Mouse (Mus musculus) hindbrain, embryonic 11.5 days (tissue): ENCODE measurements at regions not wholly inside any gene's neighbourhood (a gene's known extent, or its start where the extent isn't known, plus 50 kb on each side); places are given as distances from the start of the nearest gene placed in this dataset.

Experiments used
- ATAC-seq: fragments of 200-750 bp; cut with Nextera tagmentation; 2 replicates; pipeline ENCODE4 v1.8.0; 2017; ENCODE audit warnings: mild to moderate bottlenecking, moderate TSS enrichment, moderate library complexity; ENCODE audit not compliant: low FRiP score
- DNase-seq: peaks from one replicate; pipeline ENCODE4 v3.0.0-alpha.2; 2015; ENCODE audit warnings: low spot score
- H3K27ac ChIP-seq: fragments of 300-500 bp; sonication (generic); 2 replicates; pipeline ENCODE4 v1.5.1; 2014; ENCODE audit warnings: mild to moderate bottlenecking, low read depth, low read length
- H3K27me3 ChIP-seq: fragments of 300-500 bp; sonication (generic); 2 replicates; pipeline ENCODE4 v1.6.1; 2014; ENCODE audit warnings: mild to moderate bottlenecking, low read length, moderate library complexity, mixed read lengths; ENCODE audit not compliant: control insufficient read depth, insufficient read depth
- H3K36me3 ChIP-seq: fragments of 300-500 bp; sonication (generic); 2 replicates; pipeline ENCODE4 v1.6.1; 2014; ENCODE audit warnings: mild to moderate bottlenecking, low read length, moderate library complexity, mixed read lengths; ENCODE audit not compliant: control insufficient read depth, insufficient read depth
- H3K4me1 ChIP-seq: fragments of 300-500 bp; sonication (generic); replicated peaks from 2 replicates; pipeline ENCODE4 v1.6.1; 2014; ENCODE audit warnings: low read length, mixed read lengths; ENCODE audit not compliant: control insufficient read depth, insufficient read depth
- H3K4me2 ChIP-seq: fragments of 300-500 bp; sonication (generic); replicated peaks from 2 replicates; pipeline ENCODE4 v1.6.1; 2014; ENCODE audit warnings: mild to moderate bottlenecking, low read depth, low read length
- H3K4me3 ChIP-seq: fragments of 300-500 bp; sonication (generic); 2 replicates; pipeline ENCODE4 v1.5.1; 2014; ENCODE audit warnings: low read depth, low read length
- H3K9ac ChIP-seq: fragments of 300-500 bp; sonication (generic); 2 replicates; pipeline ENCODE4 v1.6.1; 2014; ENCODE audit warnings: low read depth, low read length
- H3K9me3 ChIP-seq: fragments of 300-500 bp; sonication (generic); 2 replicates; pipeline ENCODE4 v1.6.1; 2016; ENCODE audit warnings: low read length; ENCODE audit not compliant: control insufficient read depth
- WGBS: fragments of 180-500 bp; shearing (Covaris S2); extraction: QIAGEN DNeasy Blood & Tissue Kit; methylation state at CpG from one replicate; pipeline ENCODE4 v1.1.7; 2014; 5-methylcytosine and 5-hydroxymethylcytosine counted together

DNA sequence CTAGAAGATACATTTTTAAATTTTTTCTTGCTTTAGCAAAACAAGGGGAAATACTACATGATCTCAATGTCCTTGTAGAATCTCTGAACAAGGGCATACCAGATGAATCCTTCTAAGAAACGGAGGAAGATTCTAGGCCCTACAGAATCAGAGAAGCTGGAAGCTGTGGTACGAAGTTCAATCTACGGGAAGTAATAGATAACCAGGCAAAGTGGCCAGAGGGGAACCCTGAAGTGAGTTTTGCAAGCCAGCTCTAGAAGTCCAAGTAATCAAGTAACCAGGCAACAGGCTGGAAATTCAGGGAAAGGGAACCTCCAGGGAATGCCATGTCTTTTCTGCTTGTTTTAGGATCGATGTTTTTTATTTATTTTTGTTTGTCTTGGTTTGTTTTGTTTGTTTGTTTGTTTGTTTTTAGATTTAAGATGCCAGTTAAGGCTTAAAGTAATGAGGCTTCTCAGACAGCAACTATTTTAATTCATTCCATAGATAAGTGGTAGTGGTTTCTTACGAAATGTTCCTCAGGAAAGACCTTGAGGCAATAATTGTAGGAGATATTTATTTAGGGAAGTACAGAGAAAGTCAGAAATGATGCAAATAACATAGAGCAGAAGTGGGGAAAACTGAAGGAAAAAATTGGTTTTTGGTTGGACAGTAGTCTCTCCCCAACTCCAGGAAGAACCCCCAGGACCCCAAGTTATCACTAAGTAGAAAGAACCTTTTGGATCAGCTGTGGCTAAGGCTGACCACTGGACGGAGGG, 420.7 kb downstream of the Lipi start:
- Histone ChIP-seq H3K27ac (no peak overlapping the region), H3K9ac (no peak overlapping the region), H3K27me3 (no peaks in the 10 kb centered on the region), H3K4me3 (no peak overlapping the region), H3K36me3 (no peaks in the 10 kb centered on the region), H3K9me3 (no peaks in the 10 kb centered on the region), H3K4me1 (no peaks in the 10 kb centered on the region), H3K4me2 (no peak overlapping the region)
- DNase-seq (no peak), ATAC-seq (no peak)
- 83% methylated on average over 6 of the region's 6 CpGs for WGBS

GRCm38 (mm10) chr16:75159740-75160139, 426.1 kb downstream of the Lipi start:
- H3K4me3 ChIP-seq = no peak overlapping the region
- 96% methylated on average over 2 of the region's 2 CpGs for WGBS
- no peaks in the 10 kb centered on the region for H3K4me1 ChIP-seq
- DNase-seq (no peak), ATAC-seq (no peak)
- H3K27ac ChIP-seq = no peak overlapping the region
- no peaks in the 10 kb centered on the region for H3K36me3 ChIP-seq
- no peak overlapping the region for H3K9ac ChIP-seq
- no peaks in the 10 kb centered on the region for H3K27me3 ChIP-seq
- no peaks in the 10 kb centered on the region for H3K9me3 ChIP-seq
- no peak overlapping the region for H3K4me2 ChIP-seq

DNA sequence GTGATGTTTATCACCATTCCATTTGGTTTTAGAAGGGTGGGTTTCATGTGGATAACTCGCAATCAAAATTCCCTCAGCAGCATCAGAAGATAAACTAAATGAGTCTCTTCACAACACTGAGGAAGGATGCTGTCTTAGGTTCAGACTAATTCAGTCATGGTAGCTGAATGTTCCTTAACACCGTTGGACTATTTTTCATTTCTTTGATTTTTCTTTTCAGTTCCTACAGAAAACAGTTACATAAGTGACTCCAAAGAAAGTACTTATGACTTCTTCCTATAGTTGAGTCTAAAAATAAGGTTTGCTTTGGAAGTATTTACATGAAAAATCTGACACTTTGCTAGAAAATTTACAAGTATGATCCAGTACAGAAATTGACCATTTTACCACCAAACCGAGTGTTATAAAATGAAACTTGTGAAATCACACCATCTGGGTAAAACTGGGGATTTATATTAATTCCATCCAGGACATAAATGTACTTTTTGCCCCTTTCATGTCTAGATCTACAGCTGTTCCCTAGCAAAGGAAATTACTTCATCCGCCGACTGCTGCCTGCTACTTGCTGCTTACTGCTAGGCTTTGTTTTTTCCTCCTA, 430.3 kb downstream of the Lipi start:
- H3K9ac ChIP-seq = no peak overlapping the region
- H3K4me3 ChIP-seq = no peak overlapping the region
- H3K4me2 ChIP-seq = no peak overlapping the region
- WGBS = 91% methylated on average over 5 of the region's 5 CpGs
- ATAC-seq (no peak), DNase-seq (no peak)
- no peak overlapping the region for H3K27ac ChIP-seq
- no peaks in the 10 kb centered on the region for H3K4me1 ChIP-seq
- H3K9me3 ChIP-seq = no peaks in the 10 kb centered on the region
- no peaks in the 10 kb centered on the region for H3K27me3 ChIP-seq
- H3K36me3 ChIP-seq = no peaks in the 10 kb centered on the region
